Mouse (Mus musculus): ENCODE data around the gene Pdap1.

GRCm38 (mm10) chr5:145104328-145104727 is 35.7 kb downstream of the Pdap1 start:
- TF ChIP-seq CTCF (IDR thresholded peaks at IDR 0.05; ENCODE audit: extremely low read depth, insufficient read length, insufficient replicate concordance, low read depth, low read length) (no peak), POLR2A (IDR thresholded peaks at IDR 0.05; ENCODE audit: low read depth, low read length) (no peak)

Measured in small intestine, adult 2 months (tissue).